Mouse (Mus musculus) embryonic facial prominence, embryonic 14.5 days (tissue): ENCODE results near the gene Gng8. TPM values are rescaled to one million over a fixed set of nuclear protein-coding genes. Genes with fewer than 3 reads are reported as not detected.
A peak's percentile ranks its signal among the peaks of the same experiment; 100 is the strongest.

Experiments used
- ATAC-seq: fragments of 200-750 bp; cut with Nextera tagmentation; 2 replicates; pipeline ENCODE4 v1.8.0; 2017; ENCODE audit warnings: low read depth, moderate number of reproducible peaks, moderate TSS enrichment
- DNase-seq: peaks from one replicate; pipeline ENCODE4 v3.0.0-alpha.2; 2015; ENCODE audit warnings: low spot score
- H3K27ac ChIP-seq: fragments of 300-500 bp; sonication (generic); replicated peaks from 2 replicates; pipeline ENCODE4 v1.5.1; 2014; ENCODE audit warnings: low read depth, mild to moderate bottlenecking, low read length, moderate library complexity
- H3K27me3 ChIP-seq: fragments of 300-500 bp; sonication (generic); replicated peaks from 2 replicates; pipeline ENCODE4 v1.6.1; 2014; ENCODE audit warnings: low read length; ENCODE audit not compliant: control insufficient read depth, insufficient read depth
- H3K36me3 ChIP-seq: fragments of 300-500 bp; sonication (generic); 2 replicates; pipeline ENCODE4 v1.6.1; 2014; ENCODE audit warnings: low read length, mixed read lengths; ENCODE audit not compliant: control insufficient read depth, insufficient read depth
- H3K4me1 ChIP-seq: fragments of 300-500 bp; sonication (generic); 2 replicates; pipeline ENCODE4 v1.6.1; 2014; ENCODE audit warnings: antibody characterized with exemption, low read length; ENCODE audit not compliant: control insufficient read depth, insufficient read depth
- H3K4me2 ChIP-seq: fragments of 300-500 bp; sonication (generic); 2 replicates; pipeline ENCODE4 v1.6.1; 2014; ENCODE audit warnings: low read depth, mild to moderate bottlenecking, low read length, moderate library complexity, mixed read lengths
- H3K4me3 ChIP-seq: fragments of 300-500 bp; sonication (generic); 2 replicates; pipeline ENCODE4 v1.5.1; 2014; ENCODE audit warnings: low read depth, mild to moderate bottlenecking, low read length
- H3K9ac ChIP-seq: fragments of 300-500 bp; sonication (generic); 2 replicates; pipeline ENCODE4 v1.6.1; 2014; ENCODE audit warnings: low read depth, mild to moderate bottlenecking, low read length, moderate library complexity, mixed read lengths
- H3K9me3 ChIP-seq: fragments of 300-500 bp; sonication (generic); 2 replicates; pipeline ENCODE4 v1.6.1; 2016; ENCODE audit warnings: low read length; ENCODE audit not compliant: control insufficient read depth
- WGBS: fragments of 180-500 bp; shearing (Covaris S2); extraction: QIAGEN DNeasy Blood & Tissue Kit; methylation state at CpG from one replicate; pipeline ENCODE4 v1.1.7; 2014; 5-methylcytosine and 5-hydroxymethylcytosine counted together
- polyA plus RNA-seq: library from polyadenylated mRNA; unstranded; fragments of >200 nt; fragmentation: Nextera tagmentation; extraction: Ambion mirVana; gene quantifications from 2 replicates; pipeline ENCODE4 v1.2.1, GENCODE M21; 2014

The Gng8 gene
- polyA plus RNA-seq, 1 experiment from 2014 or later, result 29.1 TPM

DNA sequence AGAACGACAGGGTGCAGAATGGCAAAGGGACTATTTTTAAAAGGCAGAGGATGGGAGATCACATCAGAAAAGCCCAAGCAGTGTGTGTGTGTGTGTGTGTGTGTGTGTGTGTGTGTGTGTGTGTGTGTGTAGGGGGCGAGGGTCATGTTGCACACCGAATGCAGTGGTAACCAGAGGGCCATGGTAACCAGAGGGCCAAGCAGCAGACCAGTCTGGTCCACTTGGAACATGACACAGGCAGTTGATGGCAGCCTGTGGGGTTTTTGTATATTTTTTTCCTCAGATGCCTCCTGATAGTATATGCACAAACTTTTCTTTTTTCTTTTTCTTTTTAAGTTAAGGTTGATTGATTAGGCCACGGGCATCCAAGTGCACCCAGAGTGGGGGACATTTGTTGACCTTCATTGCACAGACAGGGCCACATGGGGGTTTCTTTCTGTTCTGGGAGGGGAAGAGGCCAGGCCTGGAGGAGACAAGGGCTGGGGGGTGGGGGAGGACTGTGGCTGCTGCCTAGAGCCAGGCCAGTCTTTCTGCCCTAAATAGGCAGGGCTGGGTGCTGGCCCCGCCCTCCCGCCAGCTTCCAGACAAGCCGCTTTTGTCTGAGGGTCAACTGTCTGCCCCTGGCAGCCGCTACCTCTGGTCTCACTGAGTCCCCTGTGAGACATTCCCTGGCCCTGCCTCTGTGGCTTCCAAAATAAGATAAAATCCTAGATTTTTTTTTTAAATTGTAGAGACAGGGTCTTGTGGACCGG, 11.6 kb upstream of the Gng8 start:
- peak overlapping the region; percentile 59 for H3K27ac ChIP-seq
- H3K27me3 ChIP-seq, result no peaks in the 10 kb centered on the region
- H3K4me2 ChIP-seq, result 0 out of 2 replicates have a peak overlapping the region, but pooled peaks have one; percentile 4
- H3K36me3 ChIP-seq, result peaks cover 50% of the 10 kb centered on the region
- 24% methylated on average over 8 of the region's 9 CpGs for WGBS
- peak; percentile 28; the same call in 1 of the 2 replicates for ATAC-seq
- no peak overlapping the region for H3K9ac ChIP-seq
- H3K4me3 ChIP-seq, result no peak overlapping the region
- H3K4me1 ChIP-seq, result peaks cover 11% of the 10 kb centered on the region; the same call in 1 of the 2 replicates
- peak; percentile 87 for DNase-seq
- H3K9me3 ChIP-seq, result no peaks in the 10 kb centered on the region

GRCm38 (mm10) chr7:16880615-16881014, 11.0 kb upstream of the Gng8 start:
- Histone ChIP-seq H3K4me3 (no peak overlapping the region), H3K9me3 (peaks cover 4% of the 10 kb centered on the region; the same call in 1 of the 2 replicates), H3K27me3 (no peaks in the 10 kb centered on the region), H3K4me1 (peaks cover 11% of the 10 kb centered on the region; the same call in 1 of the 2 replicates), H3K27ac (peak overlapping the region; percentile 59), H3K4me2 (no peak overlapping the region), H3K36me3 (peaks cover 56% of the 10 kb centered on the region), H3K9ac (no peak overlapping the region)
- no peak for DNase-seq
- no peak for ATAC-seq
- WGBS, result 18% methylated on average over 5 of the region's 5 CpGs

DNA sequence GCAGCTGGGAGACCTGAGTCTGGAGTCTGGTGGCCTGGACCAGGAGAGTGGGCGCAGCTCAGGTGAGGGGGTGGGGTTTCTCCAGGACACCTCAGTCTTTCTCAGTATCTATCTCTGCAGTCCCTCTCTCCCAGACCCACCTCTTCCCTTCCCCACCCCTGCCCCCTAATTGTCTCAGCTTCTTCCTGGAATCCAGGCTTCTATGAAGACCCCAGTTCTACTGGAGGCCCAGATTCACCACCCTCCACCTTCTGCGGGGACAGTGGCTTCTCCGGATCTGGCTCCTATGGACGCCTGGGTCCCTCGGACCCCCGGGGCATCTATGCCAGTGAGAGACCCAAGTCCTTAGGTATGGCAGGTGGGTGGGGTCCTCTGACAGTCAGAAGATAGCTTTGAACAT, 8.4 kb upstream of the Gng8 start:
- ATAC-seq, result no peak

DNA sequence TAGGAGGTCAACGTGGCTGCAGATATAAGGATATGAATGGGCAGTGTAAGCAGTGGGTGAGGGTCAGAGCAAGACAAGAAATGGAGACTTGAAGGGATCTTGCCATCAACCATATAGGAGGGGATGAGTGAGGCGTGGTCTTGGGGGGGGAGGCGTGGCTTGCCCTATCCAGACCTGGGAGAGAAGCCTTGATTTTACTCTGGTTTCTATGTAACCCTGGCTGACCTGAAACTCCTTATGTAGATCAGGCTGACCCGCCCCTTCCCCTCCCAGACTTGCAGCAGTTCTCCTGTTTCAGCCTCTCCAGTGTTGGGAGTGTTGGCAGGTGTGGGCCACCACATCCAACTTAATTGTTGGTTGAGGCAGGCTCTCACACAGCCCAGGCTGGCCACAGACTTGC, 7.3 kb upstream of the Gng8 start:
- Histone ChIP-seq H3K4me2 (no peak overlapping the region), H3K27ac (no peak overlapping the region), H3K27me3 (no peaks in the 10 kb centered on the region), H3K9me3 (peaks cover 12% of the 10 kb centered on the region; the same call in 1 of the 2 replicates), H3K4me3 (no peak overlapping the region), H3K36me3 (peaks cover 72% of the 10 kb centered on the region), H3K4me1 (peaks cover 6% of the 10 kb centered on the region), H3K9ac (no peak overlapping the region)
- WGBS, result 60% methylated on average over 4 of the region's 4 CpGs
- DNase-seq, result no peak
- ATAC-seq, result no peak

More for the DNA sequence above, 8.4 kb upstream of the Gng8 start:
- Histone ChIP-seq H3K9ac (no peak overlapping the region), H3K4me1 (peaks cover 6% of the 10 kb centered on the region; the same call in 1 of the 2 replicates), H3K27ac (no peak overlapping the region), H3K9me3 (peaks cover 12% of the 10 kb centered on the region; the same call in 1 of the 2 replicates), H3K36me3 (peaks cover 79% of the 10 kb centered on the region), H3K4me3 (no peak overlapping the region), H3K4me2 (no peak overlapping the region), H3K27me3 (no peaks in the 10 kb centered on the region)
- 91% methylated on average over 6 of the region's 6 CpGs for WGBS
- no peak for DNase-seq

- Histone ChIP-seq H3K27me3 (no peaks in the 10 kb centered on the region), H3K4me3 (peak overlapping the region; percentile 30), H3K36me3 (peaks cover 71% of the 10 kb centered on the region), H3K27ac (no peak overlapping the region), H3K9ac (peak overlapping the region; percentile 30; the same call in 1 of the 2 replicates), H3K4me2 (peak overlapping the region; percentile 26), H3K4me1 (peaks cover 2% of the 10 kb centered on the region; the same call in 1 of the 2 replicates), H3K9me3 (peaks cover 12% of the 10 kb centered on the region; the same call in 1 of the 2 replicates)
- 27% methylated on average over 14 of the region's 95 CpGs for WGBS
- ATAC-seq (peak; percentile 27; the same call in 1 of the 2 replicates), DNase-seq (no peak)
Observed at GRCm38 (mm10) chr7:16885271-16885776, 6.3 kb upstream of the Gng8 start.

DNA sequence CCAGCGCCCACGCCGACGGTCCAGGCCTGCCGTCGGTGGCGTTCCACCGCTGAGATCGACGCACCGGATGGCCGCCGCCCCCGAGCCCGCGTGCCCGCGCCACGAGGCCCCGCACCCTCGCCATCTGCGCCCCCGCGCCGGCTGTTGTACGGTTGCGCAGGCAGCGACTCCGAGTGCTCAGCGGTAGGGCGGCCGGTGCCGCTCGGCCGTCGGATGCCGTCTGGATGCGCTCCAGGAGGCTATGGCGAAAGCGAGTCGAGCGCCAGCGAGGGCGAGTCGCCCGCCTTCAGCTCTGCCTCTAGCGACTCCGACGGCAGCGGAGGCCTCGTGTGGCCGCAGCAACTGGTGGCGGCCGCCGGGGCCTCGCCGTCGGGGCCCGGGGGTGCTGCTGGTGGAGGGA, 5.7 kb upstream of the Gng8 start:
- Histone ChIP-seq H3K9ac (0 out of 2 replicates have a peak overlapping the region, but pooled peaks have one; percentile 30), H3K4me1 (peaks cover 3% of the 10 kb centered on the region; the same call in 1 of the 2 replicates), H3K27ac (no peak overlapping the region), H3K4me2 (0 out of 2 replicates have a peak overlapping the region, but pooled peaks have one; percentile 26), H3K27me3 (no peaks in the 10 kb centered on the region), H3K36me3 (peaks cover 70% of the 10 kb centered on the region), H3K9me3 (peaks cover 12% of the 10 kb centered on the region; the same call in 1 of the 2 replicates), H3K4me3 (peak overlapping the region; percentile 30)
- ATAC-seq, result no peak
- 57% methylated on average over 29 of the region's 59 CpGs for WGBS
- no peak for DNase-seq

GRCm38 (mm10) chr7:16890536-16890935, 1.1 kb upstream of the Gng8 start:
- Histone ChIP-seq H3K27me3 (no peaks in the 10 kb centered on the region), H3K27ac (peak overlapping the region; percentile 93), H3K4me3 (peak overlapping the region; percentile 39), H3K4me1 (peaks cover 34% of the 10 kb centered on the region), H3K36me3 (peaks cover 30% of the 10 kb centered on the region), H3K9me3 (peaks cover 9% of the 10 kb centered on the region; the same call in 1 of the 2 replicates), H3K4me2 (peak overlapping the region; percentile 64), H3K9ac (peak overlapping the region; percentile 46; the same call in 1 of the 2 replicates)
- ATAC-seq, result no peak
- 16% methylated on average over 6 of the region's 6 CpGs for WGBS
- DNase-seq, result no peak

DNA sequence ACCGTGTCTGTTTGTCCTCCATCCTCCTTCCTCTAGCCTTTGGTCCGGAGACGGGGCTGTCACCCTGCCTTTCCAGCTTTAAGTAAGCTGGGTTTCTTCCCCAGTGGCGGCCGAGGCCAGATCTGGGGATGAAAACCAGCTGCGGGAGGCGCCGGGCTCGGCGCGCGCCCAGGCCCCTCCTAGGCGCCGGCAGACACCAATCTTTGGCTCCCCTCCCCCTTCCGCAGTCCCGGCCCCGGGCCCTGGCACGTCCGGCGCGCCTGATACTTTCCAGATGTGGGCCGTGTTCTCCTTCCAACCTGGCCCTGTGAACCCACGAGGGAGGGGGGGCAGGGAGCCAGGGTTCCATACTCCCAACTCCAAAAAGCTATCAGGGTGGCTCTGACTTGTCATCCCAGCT, 642 bp upstream of the Gng8 start:
- WGBS, result under 1% methylated on average over 23 of the region's 23 CpGs
- DNase-seq (peak; percentile 94), ATAC-seq (peak; percentile 82)
- H3K9me3 ChIP-seq, result peaks cover 5% of the 10 kb centered on the region; the same call in 1 of the 2 replicates
- peaks cover 26% of the 10 kb centered on the region for H3K36me3 ChIP-seq
- H3K4me2 ChIP-seq, result peak overlapping the region; percentile 64
- peak overlapping the region; percentile 46; the same call in 1 of the 2 replicates for H3K9ac ChIP-seq
- H3K4me1 ChIP-seq, result peaks cover 34% of the 10 kb centered on the region
- H3K4me3 ChIP-seq, result peak overlapping the region; percentile 39
- peak overlapping the region; percentile 93 for H3K27ac ChIP-seq
- no peaks in the 10 kb centered on the region for H3K27me3 ChIP-seq
